Mouse (Mus musculus): ENCODE measurements at regions not wholly inside any gene's neighbourhood (a gene's known extent, or its start where the extent isn't known, plus 50 kb on each side); places are given as distances from the start of the nearest gene placed in this dataset.

- Histone ChIP-seq H3K9me3 (replicated peaks; ENCODE audit: low read length) (peaks cover 15% of the 10 kb centered on the region), H3K9ac (ENCODE audit: insufficient read depth, low read depth) (no peak overlapping the region), H3K27me3 (replicated peaks) (no peaks in the 10 kb centered on the region), H3K27ac (ENCODE audit: insufficient read depth, low read depth) (no peak overlapping the region), H3K79me2 (replicated peaks; ENCODE audit: control insufficient read depth, extremely low read depth, insufficient read depth, poor library complexity, severe bottlenecking) (no peaks in the 10 kb centered on the region), H3K4me1 (ENCODE audit: control insufficient read depth in 1 of 2, insufficient read depth in 2 of 2) (peaks cover 15 to 73% of the 10 kb centered on the region in 2 experiments), H3K4me2 (ENCODE audit: insufficient read depth, low read depth, poor library complexity, severe bottlenecking) (no peak overlapping the region), H3K36me3 (replicated peaks in 1 of 2; ENCODE audit: control insufficient read depth in 1 of 2, insufficient read depth in 1 of 2, low read length in 1 of 2) (peaks cover 3 to 26% of the 10 kb centered on the region in 2 experiments), H3K4me3 (replicated peaks in 1 of 3; ENCODE audit: low read depth in 2 of 3, low read length in 2 of 3, poor library complexity in 1 of 3) (no peak overlapping the region)
- TF ChIP-seq ZMIZ1 (IDR thresholded peaks at IDR 0.05; ENCODE audit: low read depth, low read length) (no peak), MYC (IDR thresholded peaks at IDR 0.05; ENCODE audit: low read depth, low read length) (no peak), SIN3A (IDR thresholded peaks at IDR 0.05; ENCODE audit: low read length) (no peak), MAZ (IDR thresholded peaks at IDR 0.05; ENCODE audit: low read depth, low read length) (no peak), IRF4 (IDR thresholded peaks at IDR 0.05; ENCODE audit: low read depth, low read length) (no peak), NRF1 (IDR thresholded peaks at IDR 0.05; ENCODE audit: low read depth, low read length) (no peak)
- DNase-seq (ENCODE audit: extremely low read depth) = no peak
- dilution Hi-C loops (cut with MboI; ENCODE audit: extremely low pct_ligation_motif_present, extremely low pct_unique_long_range_greater_than_20kb, low sequenced_read_pairs) (no loop called here), in situ Hi-C loops (cut with MboI; ENCODE audit: low pct_ligation_motif_present, low pct_unique_long_range_greater_than_20kb, low sequenced_read_pairs) (no loop called here)
These were observed 129.5 kb downstream of the Tomm20 start for GRCm38 (mm10) chr8:126816155-126816554.

DNA sequence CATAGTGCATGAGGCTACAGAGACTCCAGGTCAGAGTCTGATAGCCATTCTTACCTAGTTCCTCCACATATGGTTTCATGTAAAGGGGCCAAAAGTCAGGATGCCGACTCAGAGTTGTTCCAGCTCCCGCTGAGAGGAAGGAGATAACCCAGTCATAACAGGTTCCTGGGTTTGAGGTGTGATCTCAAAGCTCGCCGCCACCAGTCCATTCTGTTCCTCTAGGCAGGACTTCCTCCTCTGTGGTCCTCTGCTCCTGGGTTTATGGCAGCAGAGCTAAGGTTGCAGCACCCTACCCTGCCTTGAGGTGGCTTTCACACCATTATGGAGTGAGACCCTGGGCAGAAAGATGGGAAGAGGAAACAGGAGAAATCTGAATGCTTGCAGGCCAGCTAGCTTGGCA is 131.2 kb downstream of the Tomm20 start:
- Histone ChIP-seq H3K27ac (ENCODE audit: insufficient read depth, low read depth) (no peak overlapping the region), H3K4me1 (ENCODE audit: control insufficient read depth in 1 of 2, insufficient read depth in 2 of 2) (peaks cover 18 to 63% of the 10 kb centered on the region in 2 experiments), H3K4me2 (ENCODE audit: insufficient read depth, low read depth, poor library complexity, severe bottlenecking) (no peak overlapping the region), H3K27me3 (replicated peaks) (peaks cover 3% of the 10 kb centered on the region), H3K4me3 (replicated peaks in 1 of 3; ENCODE audit: low read depth in 2 of 3, low read length in 2 of 3, poor library complexity in 1 of 3) (no peak overlapping the region), H3K79me2 (replicated peaks; ENCODE audit: control insufficient read depth, extremely low read depth, insufficient read depth, poor library complexity, severe bottlenecking) (no peaks in the 10 kb centered on the region), H3K9me3 (replicated peaks; ENCODE audit: low read length) (peaks cover 15% of the 10 kb centered on the region), H3K36me3 (replicated peaks in 1 of 2; ENCODE audit: control insufficient read depth in 1 of 2, insufficient read depth in 1 of 2, low read length in 1 of 2) (peaks cover 3 to 26% of the 10 kb centered on the region in 2 experiments), H3K9ac (ENCODE audit: insufficient read depth, low read depth) (no peak overlapping the region)
- dilution Hi-C loops (cut with MboI; ENCODE audit: extremely low pct_ligation_motif_present, extremely low pct_unique_long_range_greater_than_20kb, low sequenced_read_pairs) = no loop called here
- DNase-seq (ENCODE audit: extremely low read depth) = no peak
- in situ Hi-C loops (cut with MboI; ENCODE audit: low pct_ligation_motif_present, low pct_unique_long_range_greater_than_20kb, low sequenced_read_pairs) = no loop called here
- no peak for TF ChIP-seq USF2 (conservative IDR thresholded peaks at IDR 0.05; ENCODE audit: low read depth, low read length)
- no peak for TF ChIP-seq TBP (conservative IDR thresholded peaks at IDR 0.05; ENCODE audit: low read depth, low read length)
- TF ChIP-seq ZKSCAN1 (IDR thresholded peaks at IDR 0.05; ENCODE audit: borderline replicate concordance, low read depth, low read length) = no peak
- no peak for TF ChIP-seq MYC (IDR thresholded peaks at IDR 0.05; ENCODE audit: low read depth, low read length)
- TF ChIP-seq JUND (conservative IDR thresholded peaks at IDR 0.05; ENCODE audit: low read depth, low read length) = no peak
- TF ChIP-seq SMC3 (IDR thresholded peaks at IDR 0.05; ENCODE audit: low read depth, low read length) = no peak
- TF ChIP-seq USF1 (IDR thresholded peaks at IDR 0.05; ENCODE audit: low read depth, low read length) = no peak
- no peak for TF ChIP-seq RCOR1 (conservative IDR thresholded peaks at IDR 0.05; ENCODE audit: low read depth, low read length)
- no peak for TF ChIP-seq UBTF (IDR thresholded peaks at IDR 0.05; ENCODE audit: low read depth, low read length)
- TF ChIP-seq CTCF (conservative IDR thresholded peaks at IDR 0.05 in 1 of 2, IDR thresholded peaks at IDR 0.05 in 1 of 2; ENCODE audit: low read depth in 2 of 2, low read length in 2 of 2) = no peak
- no peak for TF ChIP-seq BHLHE40 (IDR thresholded peaks at IDR 0.05; ENCODE audit: low read depth, low read length)
- no peak for TF ChIP-seq CHD2 (IDR thresholded peaks at IDR 0.05; ENCODE audit: low read length)
- TF ChIP-seq EP300 (IDR thresholded peaks at IDR 0.05; ENCODE audit: low read length) = no peak
- no peak for TF ChIP-seq ELF1 (IDR thresholded peaks at IDR 0.05; ENCODE audit: low read depth, low read length)
- no peak for TF ChIP-seq JUN (IDR thresholded peaks at IDR 0.05; ENCODE audit: insufficient read depth, low read depth, low read length)
- TF ChIP-seq ZC3H11A (IDR thresholded peaks at IDR 0.05; ENCODE audit: low read depth, low read length) = no peak
- no peak for TF ChIP-seq POLR2AphosphoS2 (IDR thresholded peaks at IDR 0.05; ENCODE audit: low read depth, low read length)
